Mouse (Mus musculus): ENCODE measurements around the gene AF067063.
"Not testable (repeated sequence)": the region's sequence is repeated elsewhere in the genome, so short reads cannot be mapped to it uniquely, and the experiment has no call there.

DNA sequence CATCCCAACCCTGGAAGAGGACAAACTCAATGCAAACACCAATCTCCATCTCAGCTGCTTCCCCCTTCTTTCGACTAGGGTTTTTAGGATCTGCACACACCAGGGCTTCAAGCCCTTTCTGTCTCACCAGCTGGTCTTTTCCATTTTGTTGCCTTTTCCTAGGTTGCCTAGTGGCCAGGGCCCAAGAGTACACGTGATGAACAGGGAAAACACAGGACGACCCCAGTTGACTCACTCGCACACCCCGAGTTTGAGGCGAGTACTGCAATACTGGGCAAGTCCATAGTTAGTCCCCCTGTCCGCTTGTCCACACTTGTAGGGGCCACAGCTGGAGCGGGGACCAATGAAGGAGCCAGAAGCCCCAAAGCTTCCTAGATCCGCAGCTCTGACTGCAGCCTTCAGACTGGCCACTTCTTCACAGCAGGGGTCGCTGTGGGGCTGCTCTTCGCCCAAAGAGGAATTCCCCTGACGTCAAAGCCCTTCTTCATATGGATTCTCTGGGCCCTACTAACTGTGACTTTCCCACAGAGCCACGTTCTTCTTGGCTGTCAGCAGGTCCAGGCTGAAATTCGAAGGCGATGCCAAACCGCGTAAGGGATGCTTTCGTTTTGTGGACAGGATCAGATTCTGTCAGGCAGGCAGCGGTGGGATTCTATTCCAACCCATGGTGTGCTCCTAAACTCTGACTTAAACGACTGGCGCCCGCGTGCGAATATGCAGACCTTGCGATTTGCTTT lies 5.5 kb upstream of the AF067063 start, which contains the start of gene D13Ertd608e:
- not testable (repeated sequence) for TF ChIP-seq MYOD1 (IDR thresholded peaks at IDR 0.05; ENCODE audit: control insufficient read depth, insufficient read length, low read depth); CTCF (IDR thresholded peaks at IDR 0.05; ENCODE audit: control insufficient read depth, insufficient read depth, insufficient read length); USF1 (IDR thresholded peaks at IDR 0.05; ENCODE audit: low read depth); CEBPB (IDR thresholded peaks at IDR 0.05; ENCODE audit: low read depth); MYOG (IDR thresholded peaks at IDR 0.05; ENCODE audit: control insufficient read depth, extremely low read depth, insufficient read length); MAX (IDR thresholded peaks at IDR 0.05)

All from C2C12 (cell line).